Comparison of ENCODE assay signal across 24 mouse cellular contexts in genomic region chr14:75431173-75431786, GRCm38 (mm10). TPM values are rescaled to one million over a fixed set of nuclear protein-coding genes. Genes with fewer than 3 reads are reported as not detected.
DNase-seq lines count a peak whose midpoint lies in the region; ATAC-seq and TF ChIP-seq lines count a peak whose summit lies in the region.
"Had no signal": no experiment of that assay in that cellular context is flagged by ENCODE, and none has a peak within 500 bp of the region (broad histone marks: within the 10 kb centered on the region; RNA-seq: fewer than 3 reads in every experiment).

No protein-coding gene starts in this region.

- no peak overlapping the region for H3K9ac ChIP-seq in hindbrain, postnatal 0 days (replicated peaks; ENCODE audit: low read length)
- no peak overlapping the region for H3K9ac ChIP-seq in hindbrain, embryonic 12.5 days
- no peak overlapping the region for H3K9ac ChIP-seq in midbrain, embryonic 11.5 days (ENCODE audit: low read length)
- H3K9ac ChIP-seq in midbrain, embryonic 13.5 days (replicated peaks), result no peak overlapping the region
- H3K9ac ChIP-seq: embryonic facial prominence, embryonic 15.5 days; hindbrain, embryonic 13.5 days; intestine, embryonic 15.5 days; limb, embryonic 13.5 days; liver, embryonic 14.5 days had no signal

- 75% methylated on average over 7 of the region's 8 CpGs for WGBS in hindbrain, postnatal 0 days
- 91% methylated on average over 7 of the region's 8 CpGs for WGBS in hindbrain, embryonic 12.5 days
- WGBS in midbrain, embryonic 11.5 days, result 94% methylated on average over 7 of the region's 8 CpGs
- 88% methylated on average over 7 of the region's 8 CpGs for WGBS in midbrain, embryonic 13.5 days

- no peak overlapping the region for H3K27ac ChIP-seq in hindbrain, postnatal 0 days
- no peak overlapping the region for H3K27ac ChIP-seq in hindbrain, embryonic 12.5 days
- no peak overlapping the region for H3K27ac ChIP-seq in midbrain, embryonic 11.5 days (ENCODE audit: low read depth, low read length)
- no peak overlapping the region for H3K27ac ChIP-seq in midbrain, embryonic 13.5 days
- H3K27ac ChIP-seq: embryonic facial prominence, embryonic 15.5 days; heart, embryonic 10.5 days; hindbrain, embryonic 13.5 days; intestine, embryonic 15.5 days; limb, embryonic 13.5 days; liver, embryonic 14.5 days had no signal

- TF ChIP-seq CTCF in hindbrain, postnatal 0 days (IDR thresholded peaks at IDR 0.05; ENCODE audit: low read depth), result no peak

- peak; percentile 31 to 55 for DNase-seq in cerebellum, postnatal 10 days
- peak; percentile 43 for DNase-seq in hindbrain, postnatal 0 days (ENCODE audit: low spot score)
- DNase-seq in midbrain, embryonic 11.5 days (ENCODE audit: low spot score, missing footprints), result peak; percentile 57
- DNase-seq in MN1 (ENCODE audit: low spot score), result peak; percentile 65
- no peak for DNase-seq in urinary bladder, adult 2 months (ENCODE audit: low spot score)
- DNase-seq: adrenal gland, adult 8-10 months; cerebellum, adult 9-11 months; kidney, adult 9 months; kidney, postnatal 36 days; lung, postnatal 36 days; spleen, adult 18-20 months; thymus, adult 18-20 months; thymus, postnatal 4 days had no signal

- H3K4me1 ChIP-seq in hindbrain, postnatal 0 days (ENCODE audit: insufficient read depth, low read length), result no peaks in the 10 kb centered on the region
- H3K4me1 ChIP-seq in hindbrain, embryonic 12.5 days, result no peaks in the 10 kb centered on the region
- no peaks in the 10 kb centered on the region for H3K4me1 ChIP-seq in midbrain, embryonic 11.5 days (ENCODE audit: control insufficient read depth, insufficient read depth, low read length)
- H3K4me1 ChIP-seq in midbrain, embryonic 13.5 days (replicated peaks), result peaks cover 12% of the 10 kb centered on the region
- H3K4me1 ChIP-seq: embryonic facial prominence, embryonic 15.5 days; heart, embryonic 10.5 days; intestine, embryonic 15.5 days had no signal

- H3K4me3 ChIP-seq in hindbrain, postnatal 0 days (ENCODE audit: low read length), result no peak overlapping the region
- no peak overlapping the region for H3K4me3 ChIP-seq in hindbrain, embryonic 12.5 days
- no peak overlapping the region for H3K4me3 ChIP-seq in midbrain, embryonic 11.5 days (ENCODE audit: low read depth, low read length)
- H3K4me3 ChIP-seq in midbrain, embryonic 13.5 days (replicated peaks), result no peak overlapping the region
- H3K4me3 ChIP-seq: embryonic facial prominence, embryonic 15.5 days; heart, embryonic 10.5 days; hindbrain, embryonic 13.5 days; intestine, embryonic 15.5 days; limb, embryonic 13.5 days had no signal

- H3K27me3 ChIP-seq in hindbrain, postnatal 0 days (ENCODE audit: insufficient read depth, low read length), result no peaks in the 10 kb centered on the region
- H3K27me3 ChIP-seq in hindbrain, embryonic 12.5 days, result no peaks in the 10 kb centered on the region
- no peaks in the 10 kb centered on the region for H3K27me3 ChIP-seq in midbrain, embryonic 11.5 days (ENCODE audit: control insufficient read depth, insufficient read depth, low read length)
- H3K27me3 ChIP-seq in midbrain, embryonic 13.5 days, result no peaks in the 10 kb centered on the region
- H3K27me3 ChIP-seq: embryonic facial prominence, embryonic 15.5 days; hindbrain, embryonic 13.5 days; intestine, embryonic 15.5 days; limb, embryonic 13.5 days; Patski had no signal

- no peak for ATAC-seq in cerebellum, adult (ENCODE audit: insufficient number of reproducible peaks, low FRiP score, low TSS enrichment)
- ATAC-seq in hindbrain, postnatal 0 days, result 0 out of 2 replicates have a peak, but pooled peaks have one; percentile 21
- no peak for ATAC-seq in hindbrain, embryonic 12.5 days (ENCODE audit: low FRiP score)
- ATAC-seq in midbrain, embryonic 11.5 days (ENCODE audit: low FRiP score), result no peak
- ATAC-seq in midbrain, embryonic 13.5 days, result no peak; the same call in 1 of the 2 replicates
- ATAC-seq: intestine, embryonic 15.5 days; Patski had no signal

- no peaks in the 10 kb centered on the region for H3K36me3 ChIP-seq in hindbrain, postnatal 0 days (ENCODE audit: insufficient read depth, low read length)
- H3K36me3 ChIP-seq in hindbrain, embryonic 12.5 days, result no peaks in the 10 kb centered on the region
- no peaks in the 10 kb centered on the region for H3K36me3 ChIP-seq in midbrain, embryonic 11.5 days (ENCODE audit: control insufficient read depth, insufficient read depth, low read length)
- no peaks in the 10 kb centered on the region for H3K36me3 ChIP-seq in midbrain, embryonic 13.5 days
- H3K36me3 ChIP-seq: embryonic facial prominence, embryonic 15.5 days; heart, embryonic 10.5 days; hindbrain, embryonic 13.5 days; intestine, embryonic 15.5 days; limb, embryonic 13.5 days had no signal

- H3K9me3 ChIP-seq in hindbrain, postnatal 0 days (ENCODE audit: low read length), result no peaks in the 10 kb centered on the region
- no peaks in the 10 kb centered on the region for H3K9me3 ChIP-seq in hindbrain, embryonic 12.5 days (replicated peaks)
- no peaks in the 10 kb centered on the region for H3K9me3 ChIP-seq in midbrain, embryonic 11.5 days (ENCODE audit: control insufficient read depth, low read length)
- H3K9me3 ChIP-seq in midbrain, embryonic 13.5 days, result no peaks in the 10 kb centered on the region
- H3K9me3 ChIP-seq: embryonic facial prominence, embryonic 15.5 days; heart, embryonic 10.5 days; hindbrain, embryonic 13.5 days; intestine, embryonic 15.5 days; limb, embryonic 13.5 days had no signal

- no peak overlapping the region for H3K4me2 ChIP-seq in hindbrain, postnatal 0 days (ENCODE audit: low read depth, low read length)
- no peak overlapping the region for H3K4me2 ChIP-seq in hindbrain, embryonic 12.5 days (replicated peaks)
- no peak overlapping the region for H3K4me2 ChIP-seq in midbrain, embryonic 11.5 days
- no peak overlapping the region for H3K4me2 ChIP-seq in midbrain, embryonic 13.5 days (replicated peaks)
- H3K4me2 ChIP-seq: embryonic facial prominence, embryonic 15.5 days; hindbrain, embryonic 13.5 days; intestine, embryonic 15.5 days; limb, embryonic 13.5 days had no signal

RNA-seq across cellular contexts. Expression of gene Siah3, which starts 24.5 kb away (rescaled TPM):
- 8.2 and 11.1 TPM in 2 replicates for total RNA-seq in hindbrain, postnatal 0 days (2014; rRNA removed)
- 2.5 and 3.1 TPM in 2 replicates for polyA plus RNA-seq in hindbrain, postnatal 0 days (2015; fragmentation: Nextera tagmentation; extraction: Ambion mirVana)
- polyA plus RNA-seq in hindbrain, embryonic 12.5 days (2016; fragmentation: Nextera tagmentation; extraction: Ambion mirVana), result 1.9 and 2.1 TPM in 2 replicates
- 1.1 and 1.4 TPM in 2 replicates for polyA plus RNA-seq in midbrain, embryonic 11.5 days (2014; fragmentation: Nextera tagmentation; extraction: Ambion mirVana)
- polyA plus RNA-seq in midbrain, embryonic 13.5 days (2015; fragmentation: Nextera tagmentation; extraction: Ambion mirVana), result 2.7 and 3.5 TPM in 2 replicates
- 0.01 and 0.03 TPM in 2 replicates for polyA plus RNA-seq in urinary bladder, adult 2 months (2012; rRNA removed)
- polyA plus RNA-seq: heart, postnatal 0 days; Patski had no signal
